Mouse (Mus musculus): ENCODE measurements around the gene Zbtb20. TPM values are rescaled to one million over a fixed set of nuclear protein-coding genes. Genes with fewer than 3 reads are reported as not detected.

Zbtb20 gene
- total RNA-seq, 2 experiments from 2014 or later, result 78.8 to 85.4 TPM

- DNase-seq (ENCODE audit: low spot score in 2 of 2), result no peak
These were observed 518.4 kb downstream of the Zbtb20 start for GRCm38 (mm10) chr16:43394013-43394568.

- no peak for DNase-seq (ENCODE audit: low spot score in 2 of 2)
These were observed 519.1 kb downstream of the Zbtb20 start for GRCm38 (mm10) chr16:43394760-43395159.

DNA sequence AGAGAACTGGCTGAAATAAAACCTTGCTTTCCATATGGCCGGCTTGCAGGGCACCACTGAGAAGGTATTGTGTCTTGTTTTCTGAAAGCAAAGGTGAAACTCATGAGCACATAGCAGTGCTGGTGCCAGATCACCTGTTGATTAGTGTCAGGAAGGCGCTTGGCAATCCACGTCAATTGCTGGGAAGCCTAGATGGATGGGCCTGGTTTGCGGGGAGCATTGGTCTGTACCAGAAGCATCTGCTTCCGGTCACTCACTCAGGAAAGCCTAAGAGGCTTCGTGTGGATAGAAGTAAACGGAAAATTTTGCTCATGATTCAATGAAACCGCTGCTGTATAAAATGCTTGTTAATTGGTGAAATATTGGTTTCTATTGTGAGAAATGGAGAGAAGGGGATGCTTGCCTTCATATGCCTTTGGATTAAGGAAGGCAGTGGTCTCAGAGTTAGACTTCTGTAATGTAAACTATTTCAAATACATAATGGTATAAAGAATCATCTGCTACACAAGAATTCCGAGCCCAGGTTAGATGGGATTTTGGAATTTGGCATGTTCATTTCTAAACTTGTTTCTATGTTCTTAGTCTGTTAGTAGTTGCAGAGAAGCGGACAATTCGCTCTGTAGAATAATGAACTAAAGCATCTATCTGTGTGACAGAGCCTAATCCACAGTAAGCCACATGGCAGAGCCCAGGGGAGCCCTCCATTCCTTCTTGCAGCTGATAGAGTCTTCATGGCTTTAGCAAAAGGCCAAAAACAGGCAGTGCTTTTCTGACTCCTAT lies 521.4 kb downstream of the Zbtb20 start:
- no peak for DNase-seq (ENCODE audit: low spot score in 2 of 2)

GRCm38 (mm10) chr16:43397629-43398323 lies 522.1 kb downstream of the Zbtb20 start:
- no peak for DNase-seq (ENCODE audit: low spot score in 2 of 2)

- no peak for DNase-seq (ENCODE audit: low spot score in 2 of 2)
These were observed 523.7 kb downstream of the Zbtb20 start for GRCm38 (mm10) chr16:43399428-43399827.

DNA sequence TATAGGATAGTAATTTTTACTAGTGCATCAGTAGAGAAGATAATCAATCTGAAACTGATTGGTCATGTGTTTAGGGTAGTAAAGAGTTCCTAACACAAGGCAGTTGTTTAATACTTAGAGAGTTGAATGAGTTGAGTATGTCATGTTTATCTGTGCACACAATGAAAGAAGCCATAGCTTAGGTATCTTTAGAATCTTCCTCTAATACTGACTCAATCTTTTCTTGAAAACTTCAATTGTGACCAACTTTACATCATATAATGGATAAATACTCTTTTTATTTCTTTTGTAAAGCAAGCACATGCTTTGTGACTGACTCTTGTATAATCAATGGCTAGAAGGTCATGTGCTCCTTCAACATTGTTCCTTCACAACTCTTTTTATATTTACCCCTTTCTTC lies 524.4 kb downstream of the Zbtb20 start:
- no peak for DNase-seq (ENCODE audit: low spot score in 2 of 2)

- no peak for DNase-seq (ENCODE audit: low spot score in 2 of 2)
These were observed 525.3 kb downstream of the Zbtb20 start for GRCm38 (mm10) chr16:43400949-43401348.

GRCm38 (mm10) chr16:43402888-43403287 lies 527.2 kb downstream of the Zbtb20 start:
- no peak for DNase-seq (ENCODE audit: low spot score in 2 of 2)

DNA sequence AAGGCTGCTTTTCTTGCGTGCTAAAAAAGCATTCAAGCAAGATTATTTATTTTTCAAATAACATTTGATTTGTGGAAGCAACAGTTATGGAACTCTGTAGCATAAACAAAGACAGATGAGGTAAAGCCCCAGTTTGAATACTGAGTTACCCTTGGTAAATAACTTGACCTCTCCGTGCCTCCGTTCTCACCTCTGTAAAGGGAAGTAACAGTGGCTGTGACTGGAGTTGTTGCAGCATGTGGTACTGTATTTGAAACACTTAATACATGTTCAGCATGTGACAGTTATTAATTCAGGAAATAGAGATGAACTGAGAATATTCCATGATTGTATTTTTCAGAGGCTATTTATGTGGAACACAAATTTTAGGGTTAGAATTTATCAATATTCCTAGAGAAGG lies 529.4 kb downstream of the Zbtb20 start:
- DNase-seq (ENCODE audit: low spot score in 2 of 2), result no peak

GRCm38 (mm10) chr16:43407594-43408142 lies 532.0 kb downstream of the Zbtb20 start:
- DNase-seq (ENCODE audit: low spot score in 2 of 2), result no peak

DNA sequence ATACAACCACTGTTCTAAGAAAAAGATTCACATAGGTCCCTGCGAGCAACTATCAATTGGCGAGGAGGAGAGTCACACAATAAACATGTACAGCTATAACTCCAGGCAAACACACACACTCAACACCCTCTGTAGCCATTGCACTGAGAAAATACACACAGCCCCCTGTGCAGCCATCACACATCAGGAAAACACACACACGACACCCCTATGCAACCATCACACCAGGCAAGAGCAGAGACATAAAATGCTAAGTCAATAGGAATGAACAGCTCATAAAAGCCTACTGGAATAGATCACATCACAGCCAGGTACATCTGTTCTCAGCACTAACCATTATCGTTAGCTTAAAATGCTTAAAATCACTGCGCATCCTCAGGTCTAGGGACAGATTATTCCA lies 532.9 kb downstream of the Zbtb20 start:
- DNase-seq (ENCODE audit: low spot score in 2 of 2), result no peak

DNA sequence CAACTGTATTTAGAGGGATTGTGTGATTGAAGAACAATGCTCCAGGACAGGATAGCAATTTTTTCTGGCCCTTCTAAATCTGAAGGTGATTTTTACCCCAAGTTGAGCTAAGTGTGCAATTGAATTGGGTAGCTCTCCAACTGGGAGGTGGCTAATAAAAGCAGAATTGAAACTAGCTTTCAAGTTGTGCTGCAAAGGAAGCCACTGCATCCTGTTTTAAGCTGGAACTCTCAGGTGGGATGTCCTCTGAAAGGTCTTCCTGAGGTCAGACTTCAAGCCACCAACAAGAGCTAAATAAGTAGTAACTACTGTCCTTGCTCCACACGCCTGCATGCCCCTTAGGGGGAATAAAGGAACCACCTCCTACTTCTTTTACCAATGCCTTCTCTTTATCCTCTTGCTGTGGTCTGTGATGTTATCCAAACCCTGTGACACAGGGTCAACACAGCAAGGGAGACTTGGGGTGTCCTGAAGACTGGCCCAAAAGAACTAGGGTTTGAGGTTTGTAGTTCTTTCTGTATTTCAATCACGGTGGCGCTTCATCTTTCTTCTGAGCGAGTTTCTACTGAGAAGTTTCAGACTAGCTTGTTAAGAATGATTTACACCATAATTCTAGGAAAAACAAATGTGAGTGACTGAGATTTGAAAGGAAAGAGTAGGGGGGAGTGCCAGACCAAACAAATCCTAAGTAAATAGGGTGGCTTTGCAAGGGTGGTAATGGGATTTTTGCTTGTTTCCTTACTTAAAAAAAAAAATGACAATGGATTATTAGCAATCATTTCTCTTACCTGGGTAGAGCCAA lies 533.6 kb downstream of the Zbtb20 start:
- no peak for DNase-seq (ENCODE audit: low spot score in 2 of 2)

DNA sequence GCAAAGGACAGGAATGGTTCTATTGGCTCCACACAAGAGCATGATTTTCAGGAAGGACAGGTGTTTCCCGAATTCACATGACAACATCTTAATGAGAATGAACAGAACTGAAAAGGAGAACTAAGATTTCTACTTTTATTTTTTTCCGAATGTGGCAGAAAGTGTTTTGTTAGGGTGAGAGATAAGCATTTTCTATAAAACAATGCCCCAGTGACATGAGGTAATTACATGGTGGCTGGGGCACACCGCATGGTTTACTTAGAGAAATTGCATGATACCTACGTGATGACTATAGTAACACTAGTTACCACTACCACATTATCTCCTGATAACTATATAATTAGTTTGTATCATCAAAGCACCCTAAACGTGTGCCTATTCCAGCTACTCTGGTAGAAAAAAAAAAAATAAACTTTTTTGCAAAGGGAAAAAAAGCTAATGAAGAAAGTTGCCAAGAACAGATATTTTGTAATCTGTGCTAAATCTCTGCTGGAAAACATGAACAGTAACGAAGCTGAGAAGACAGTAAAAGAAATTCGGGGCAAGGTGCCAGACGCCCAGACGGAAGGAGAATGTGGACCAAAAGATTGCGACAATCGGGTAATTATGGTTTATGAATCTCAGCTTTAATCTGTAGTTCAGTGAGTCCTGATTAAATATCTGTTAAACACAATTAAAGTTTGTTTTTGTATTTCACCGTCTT lies 534.4 kb downstream of the Zbtb20 start:
- DNase-seq (ENCODE audit: low spot score in 2 of 2), result no peak

- DNase-seq (ENCODE audit: low spot score in 2 of 2), result no peak
These were observed 534.9 kb downstream of the Zbtb20 start for GRCm38 (mm10) chr16:43410613-43410974.

DNA sequence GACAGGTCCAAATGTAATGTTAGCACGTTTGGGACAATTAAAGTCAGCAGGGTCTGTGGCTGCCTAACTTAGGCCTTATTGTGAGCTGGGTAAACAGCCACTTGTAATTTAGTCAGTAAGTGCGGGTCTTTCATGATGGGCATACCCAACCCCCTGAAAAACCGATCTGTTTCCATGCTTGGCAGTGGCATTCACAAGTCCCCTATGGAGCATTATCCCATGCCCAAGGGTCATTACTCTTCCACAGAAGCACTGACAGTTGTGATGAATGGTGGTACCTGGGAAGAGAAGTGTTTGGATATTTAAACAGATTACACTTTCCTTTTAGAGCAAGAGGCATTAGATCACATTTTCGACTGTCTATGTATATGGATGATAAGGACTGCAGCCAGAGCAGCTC lies 540.2 kb downstream of the Zbtb20 start:
- DNase-seq (ENCODE audit: low spot score in 2 of 2), result no peak

DNA sequence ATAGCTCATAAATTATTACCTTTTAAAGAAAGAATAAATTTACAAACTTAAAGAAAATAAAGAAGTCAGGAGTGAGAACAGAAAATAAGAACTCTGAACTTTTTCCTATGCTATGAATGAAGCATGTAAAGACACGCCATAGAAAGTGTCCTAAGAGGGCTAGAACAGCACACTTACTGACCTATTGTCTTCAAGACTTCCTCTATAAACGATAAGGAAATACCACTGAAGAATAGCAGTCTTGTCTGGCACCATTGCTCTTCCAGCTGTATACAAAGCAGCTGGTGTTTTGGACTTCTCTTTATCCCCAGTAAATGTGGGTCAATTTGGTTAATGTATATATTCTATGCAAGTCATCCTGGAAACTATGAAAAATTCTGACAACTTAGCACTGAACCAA lies 544.2 kb downstream of the Zbtb20 start:
- DNase-seq (ENCODE audit: low spot score in 2 of 2), result no peak

- no peak for DNase-seq (ENCODE audit: low spot score in 2 of 2)
These were observed 553.3 kb downstream of the Zbtb20 start for GRCm38 (mm10) chr16:43428955-43429354.

- no peak for DNase-seq (ENCODE audit: low spot score in 2 of 2)
These were observed 554.3 kb downstream of the Zbtb20 start for GRCm38 (mm10) chr16:43430030-43430429.

GRCm38 (mm10) chr16:43431514-43432371 lies 556.1 kb downstream of the Zbtb20 start:
- DNase-seq (ENCODE audit: low spot score in 2 of 2), result no peak

DNA sequence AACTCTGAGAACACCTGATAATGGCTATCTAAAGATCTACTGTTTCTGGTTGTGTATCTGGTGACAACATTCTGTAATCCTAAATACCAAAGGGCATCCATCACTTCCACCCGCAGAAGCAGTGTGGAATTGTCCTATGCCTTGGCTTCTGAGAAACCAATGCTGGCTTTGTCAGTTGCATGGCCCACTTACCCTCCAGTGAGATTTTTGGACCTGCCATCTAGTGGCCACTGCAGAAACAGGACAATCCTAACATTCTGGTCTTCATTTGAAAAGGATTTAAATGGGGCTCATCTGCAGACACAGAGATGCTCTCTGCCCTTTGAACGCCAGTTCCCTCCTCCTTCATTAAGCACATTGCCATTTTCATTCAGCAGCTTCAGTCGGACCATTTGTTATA lies 559.3 kb downstream of the Zbtb20 start:
- DNase-seq (ENCODE audit: low spot score in 2 of 2), result no peak

All from adrenal gland, postnatal 4 days (tissue).